Mouse (Mus musculus): ENCODE measurements at regions not wholly inside any gene's neighbourhood (a gene's known extent, or its start where the extent isn't known, plus 50 kb on each side); places are given as distances from the start of the nearest gene placed in this dataset.

- TF ChIP-seq CTCF (conservative IDR thresholded peaks at IDR 0.05; ENCODE audit: insufficient read depth, insufficient read length, low read depth, low read length): no peak
- no peak for TF ChIP-seq POLR2A (IDR thresholded peaks at IDR 0.05; ENCODE audit: low read depth, low read length)
Observed at GRCm38 (mm10) chr9:66662443-66662842, 51.0 kb upstream of the Car12 start.
